25 mouse cellular contexts compared by ENCODE assay signal in genomic region chr9:39558349-39558647, GRCm38 (mm10). TPM values are rescaled to one million over a fixed set of nuclear protein-coding genes. Genes with fewer than 3 reads are reported as not detected.
DNase-seq lines count a peak whose midpoint lies in the region; ATAC-seq lines count a peak whose summit lies in the region.
"Had no signal": no experiment of that assay in that cellular context is flagged by ENCODE, and none has a peak within 500 bp of the region (broad histone marks: within the 10 kb centered on the region; RNA-seq: fewer than 3 reads in every experiment).

No protein-coding gene starts in this region.

- H3K4me1 ChIP-seq in forebrain, embryonic 14.5 days (ENCODE audit: control insufficient read depth, insufficient read depth, low read length), result 0 out of 2 replicates have a peak, but pooled peaks cover 6% of the 10 kb centered on the region
- H3K4me1 ChIP-seq in hindbrain, embryonic 10.5 days (replicated peaks), result peaks cover 7% of the 10 kb centered on the region; the same call in 1 of the 2 replicates
- H3K4me1 ChIP-seq in midbrain, embryonic 10.5 days, result peaks cover 10% of the 10 kb centered on the region
- peaks cover 15% of the 10 kb centered on the region for H3K4me1 ChIP-seq in neural tube, embryonic 13.5 days (replicated peaks)
- no peaks in the 10 kb centered on the region for H3K4me1 ChIP-seq in heart, embryonic 11.5 days (ENCODE audit: control insufficient read depth, insufficient read depth, low read length)
- H3K4me1 ChIP-seq: limb, embryonic 10.5 days had no signal

- H3K9me3 ChIP-seq in forebrain, embryonic 14.5 days (replicated peaks; ENCODE audit: control insufficient read depth, low read length), result no peaks in the 10 kb centered on the region
- H3K9me3 ChIP-seq in hindbrain, embryonic 10.5 days, result no peaks in the 10 kb centered on the region
- no peaks in the 10 kb centered on the region for H3K9me3 ChIP-seq in midbrain, embryonic 10.5 days (replicated peaks)
- H3K9me3 ChIP-seq in neural tube, embryonic 13.5 days, result no peaks in the 10 kb centered on the region
- no peaks in the 10 kb centered on the region for H3K9me3 ChIP-seq in heart, embryonic 11.5 days (replicated peaks; ENCODE audit: control insufficient read depth, low read length)
- H3K9me3 ChIP-seq: limb, embryonic 10.5 days had no signal

- no peaks in the 10 kb centered on the region for H3K36me3 ChIP-seq in forebrain, embryonic 14.5 days (ENCODE audit: control insufficient read depth, insufficient read depth, low read length)
- no peaks in the 10 kb centered on the region for H3K36me3 ChIP-seq in hindbrain, embryonic 10.5 days
- H3K36me3 ChIP-seq in midbrain, embryonic 10.5 days, result no peaks in the 10 kb centered on the region
- no peaks in the 10 kb centered on the region for H3K36me3 ChIP-seq in neural tube, embryonic 13.5 days
- no peaks in the 10 kb centered on the region for H3K36me3 ChIP-seq in heart, embryonic 11.5 days (ENCODE audit: control insufficient read depth, insufficient read depth, low read length)
- H3K36me3 ChIP-seq: limb, embryonic 10.5 days had no signal

- H3K4me2 ChIP-seq in forebrain, embryonic 14.5 days (ENCODE audit: low read length), result no peak overlapping the region
- H3K4me2 ChIP-seq in neural tube, embryonic 13.5 days, result no peak overlapping the region
- no peak overlapping the region for H3K4me2 ChIP-seq in heart, embryonic 11.5 days
- H3K4me2 ChIP-seq: liver, embryonic 11.5 days had no signal

- no peaks in the 10 kb centered on the region for H3K27me3 ChIP-seq in forebrain, embryonic 14.5 days (replicated peaks; ENCODE audit: control insufficient read depth, insufficient read depth, low read length)
- no peaks in the 10 kb centered on the region for H3K27me3 ChIP-seq in hindbrain, embryonic 10.5 days (ENCODE audit: insufficient read depth, poor library complexity, severe bottlenecking)
- H3K27me3 ChIP-seq in midbrain, embryonic 10.5 days (ENCODE audit: low read depth, poor library complexity, severe bottlenecking), result no peaks in the 10 kb centered on the region
- H3K27me3 ChIP-seq in neural tube, embryonic 13.5 days, result no peaks in the 10 kb centered on the region
- H3K27me3 ChIP-seq in heart, embryonic 11.5 days (ENCODE audit: control insufficient read depth, insufficient read depth, low read length), result no peaks in the 10 kb centered on the region

- H3K27ac ChIP-seq in forebrain, embryonic 14.5 days (ENCODE audit: low read depth, low read length), result peak overlapping the region; percentile 82
- H3K27ac ChIP-seq in hindbrain, embryonic 10.5 days, result peak overlapping the region; percentile 67; the same call in 1 of the 2 replicates
- peak overlapping the region; percentile 77 for H3K27ac ChIP-seq in midbrain, embryonic 10.5 days (replicated peaks)
- H3K27ac ChIP-seq in neural tube, embryonic 13.5 days (replicated peaks), result peak overlapping the region; percentile 87
- H3K27ac ChIP-seq in heart, embryonic 11.5 days (ENCODE audit: low read depth, low read length), result no peak overlapping the region
- H3K27ac ChIP-seq: heart, adult 2 months; limb, embryonic 10.5 days had no signal

- peak; percentile 31 for ATAC-seq in forebrain, embryonic 14.5 days
- ATAC-seq in neural tube, embryonic 13.5 days (ENCODE audit: low read depth), result peak; percentile 47
- no peak for ATAC-seq in heart, embryonic 11.5 days (replicated peaks; ENCODE audit: insufficient number of reproducible peaks, low FRiP score, low TSS enrichment)
- ATAC-seq: inflammation-experienced regulatory T-cells, adult 6 months had no signal

- no peak for DNase-seq in forebrain, embryonic 14.5 days (ENCODE audit: low spot score)
- DNase-seq in hindbrain, embryonic 10.5 days (ENCODE audit: low spot score), result no peak
- DNase-seq in midbrain, embryonic 10.5 days (ENCODE audit: low spot score), result no peak
- no peak for DNase-seq in layer of hippocampus, postnatal 10 days (ENCODE audit: low spot score in 2 of 2)
- no peak for DNase-seq in right cerebral cortex, adult 18-20 months
- DNase-seq: cerebellum, adult 9-11 months; heart, adult 2 months; kidney, adult 9 months; kidney, postnatal 4 days; lung, adult 2 months; lung, postnatal 36 days; thymus, adult 18-20 months had no signal

- no peak overlapping the region for H3K4me3 ChIP-seq in forebrain, embryonic 14.5 days (ENCODE audit: low read depth, low read length)
- no peak overlapping the region for H3K4me3 ChIP-seq in hindbrain, embryonic 10.5 days
- H3K4me3 ChIP-seq in midbrain, embryonic 10.5 days, result no peak overlapping the region
- no peak overlapping the region for H3K4me3 ChIP-seq in neural tube, embryonic 13.5 days
- no peak overlapping the region for H3K4me3 ChIP-seq in heart, embryonic 11.5 days (ENCODE audit: low read depth, low read length)
- H3K4me3 ChIP-seq: heart, adult 2 months; limb, embryonic 10.5 days had no signal

- H3K9ac ChIP-seq in forebrain, embryonic 14.5 days (ENCODE audit: low read length), result no peak overlapping the region
- no peak overlapping the region for H3K9ac ChIP-seq in neural tube, embryonic 13.5 days
- H3K9ac ChIP-seq in heart, embryonic 11.5 days (ENCODE audit: low read depth, low read length), result no peak overlapping the region

RNA-seq across cellular contexts. Expression of gene Olfr958, which starts 4.4 kb away (rescaled TPM):
- polyA plus RNA-seq in forebrain, embryonic 14.5 days (2014; fragmentation: Nextera tagmentation; extraction: Ambion mirVana), result not detected in 2 replicates
- not detected in 2 replicates for polyA plus RNA-seq in hindbrain, embryonic 10.5 days (2016; fragmentation: Nextera tagmentation; extraction: Ambion mirVana)
- not detected in 2 replicates for polyA plus RNA-seq in midbrain, embryonic 10.5 days (2016; fragmentation: Nextera tagmentation; extraction: Ambion mirVana)
- not detected in 2 replicates for polyA plus RNA-seq in neural tube, embryonic 13.5 days (2015; fragmentation: Nextera tagmentation; extraction: Ambion mirVana)
- not detected for total RNA-seq in layer of hippocampus, postnatal 10 days (2021)
- polyA plus RNA-seq in heart, embryonic 11.5 days (2014; fragmentation: Nextera tagmentation; extraction: Ambion mirVana), result not detected in 2 replicates
- total RNA-seq: ES-E14; gastrocnemius, adult 8-10 months; heart, adult 2 months; left cerebral cortex, adult 18-20 months had no signal
- polyA plus RNA-seq: heart, adult 2 months; heart, embryonic 16.5 days; inflammation-experienced regulatory T-cells, adult 6 months; limb, embryonic 10.5 days; liver, embryonic 11.5 days; lung, adult 2 months; neural tube, embryonic 11.5 days; small intestine, adult 2 months; stomach, embryonic 14.5 days had no signal

RNA-seq across cellular contexts. Expression of gene Olfr959, which starts 17.1 kb away (rescaled TPM):
- not detected in 2 replicates for polyA plus RNA-seq in forebrain, embryonic 14.5 days (2014; fragmentation: Nextera tagmentation; extraction: Ambion mirVana)
- polyA plus RNA-seq in hindbrain, embryonic 10.5 days (2016; fragmentation: Nextera tagmentation; extraction: Ambion mirVana), result not detected in 2 replicates
- not detected in 2 replicates for polyA plus RNA-seq in midbrain, embryonic 10.5 days (2016; fragmentation: Nextera tagmentation; extraction: Ambion mirVana)
- not detected in 2 replicates for polyA plus RNA-seq in neural tube, embryonic 13.5 days (2015; fragmentation: Nextera tagmentation; extraction: Ambion mirVana)
- not detected for total RNA-seq in layer of hippocampus, postnatal 10 days (2021)
- polyA plus RNA-seq in heart, embryonic 11.5 days (2014; fragmentation: Nextera tagmentation; extraction: Ambion mirVana), result not detected in 2 replicates
- total RNA-seq: ES-E14; gastrocnemius, adult 8-10 months; heart, adult 2 months; left cerebral cortex, adult 18-20 months had no signal
- polyA plus RNA-seq: embryonic facial prominence, embryonic 14.5 days; heart, adult 2 months; heart, embryonic 16.5 days; inflammation-experienced regulatory T-cells, adult 6 months; limb, embryonic 10.5 days; liver, embryonic 11.5 days; lung, adult 2 months; neural tube, embryonic 11.5 days; small intestine, adult 2 months; stomach, embryonic 14.5 days had no signal

RNA-seq across cellular contexts. Expression of gene Olfr957, which starts 42.7 kb away (rescaled TPM):
- not detected in 2 replicates for polyA plus RNA-seq in forebrain, embryonic 14.5 days (2014; fragmentation: Nextera tagmentation; extraction: Ambion mirVana)
- polyA plus RNA-seq in hindbrain, embryonic 10.5 days (2016; fragmentation: Nextera tagmentation; extraction: Ambion mirVana), result not detected in 2 replicates
- not detected in 2 replicates for polyA plus RNA-seq in midbrain, embryonic 10.5 days (2016; fragmentation: Nextera tagmentation; extraction: Ambion mirVana)
- polyA plus RNA-seq in neural tube, embryonic 13.5 days (2015; fragmentation: Nextera tagmentation; extraction: Ambion mirVana), result not detected in 2 replicates
- not detected for total RNA-seq in layer of hippocampus, postnatal 10 days (2021)
- polyA plus RNA-seq in heart, embryonic 11.5 days (2014; fragmentation: Nextera tagmentation; extraction: Ambion mirVana), result not detected in 2 replicates
- total RNA-seq: ES-E14; gastrocnemius, adult 8-10 months; heart, adult 2 months; left cerebral cortex, adult 18-20 months had no signal
- polyA plus RNA-seq: heart, adult 2 months; heart, embryonic 16.5 days; inflammation-experienced regulatory T-cells, adult 6 months; limb, embryonic 10.5 days; liver, embryonic 11.5 days; lung, adult 2 months; neural tube, embryonic 11.5 days; small intestine, adult 2 months; stomach, embryonic 14.5 days had no signal

RNA-seq across cellular contexts. Expression of gene AW551984, which starts 45.9 kb away (rescaled TPM):
- polyA plus RNA-seq in forebrain, embryonic 14.5 days (2014; fragmentation: Nextera tagmentation; extraction: Ambion mirVana), result 51.5 and 68.6 TPM in 2 replicates
- 6.0 and 10.1 TPM in 2 replicates for polyA plus RNA-seq in hindbrain, embryonic 10.5 days (2016; fragmentation: Nextera tagmentation; extraction: Ambion mirVana)
- polyA plus RNA-seq in midbrain, embryonic 10.5 days (2016; fragmentation: Nextera tagmentation; extraction: Ambion mirVana), result 6.0 and 9.9 TPM in 2 replicates
- polyA plus RNA-seq in neural tube, embryonic 13.5 days (2015; fragmentation: Nextera tagmentation; extraction: Ambion mirVana), result 60.0 and 67.7 TPM in 2 replicates
- 10 to 100 TPM; 28.2 to 34.9 TPM for total RNA-seq in layer of hippocampus, postnatal 10 days (2021)
- 10.5 and 14.3 TPM in 2 replicates for polyA plus RNA-seq in heart, embryonic 11.5 days (2014; fragmentation: Nextera tagmentation; extraction: Ambion mirVana)
- polyA plus RNA-seq: inflammation-experienced regulatory T-cells, adult 6 months had no signal

RNA-seq across cellular contexts. Expression of gene Olfr148, which starts 52.2 kb away (rescaled TPM):
- not detected in 2 replicates for polyA plus RNA-seq in forebrain, embryonic 14.5 days (2014; fragmentation: Nextera tagmentation; extraction: Ambion mirVana)
- polyA plus RNA-seq in hindbrain, embryonic 10.5 days (2016; fragmentation: Nextera tagmentation; extraction: Ambion mirVana), result not detected in 2 replicates
- not detected in 2 replicates for polyA plus RNA-seq in midbrain, embryonic 10.5 days (2016; fragmentation: Nextera tagmentation; extraction: Ambion mirVana)
- not detected in 2 replicates for polyA plus RNA-seq in neural tube, embryonic 13.5 days (2015; fragmentation: Nextera tagmentation; extraction: Ambion mirVana)
- not detected for total RNA-seq in layer of hippocampus, postnatal 10 days (2021)
- polyA plus RNA-seq in heart, embryonic 11.5 days (2014; fragmentation: Nextera tagmentation; extraction: Ambion mirVana), result not detected in 2 replicates
- total RNA-seq: ES-E14; gastrocnemius, adult 8-10 months; heart, adult 2 months; left cerebral cortex, adult 18-20 months had no signal
- polyA plus RNA-seq: embryonic facial prominence, embryonic 14.5 days; heart, adult 2 months; heart, embryonic 16.5 days; inflammation-experienced regulatory T-cells, adult 6 months; limb, embryonic 10.5 days; liver, embryonic 11.5 days; lung, adult 2 months; neural tube, embryonic 11.5 days; small intestine, adult 2 months; stomach, embryonic 14.5 days had no signal
